Mouse (Mus musculus) right cerebral cortex, adult 2 months (tissue): ENCODE results near the gene Dao.

Experiments
- DNase-seq, 2 experiments: peaks; one replicate each; pipeline ENCODE4 v3.0.0; 2021 to 2022; ENCODE audit warnings: low spot score in 2 of 2

Gene Dao

DNA sequence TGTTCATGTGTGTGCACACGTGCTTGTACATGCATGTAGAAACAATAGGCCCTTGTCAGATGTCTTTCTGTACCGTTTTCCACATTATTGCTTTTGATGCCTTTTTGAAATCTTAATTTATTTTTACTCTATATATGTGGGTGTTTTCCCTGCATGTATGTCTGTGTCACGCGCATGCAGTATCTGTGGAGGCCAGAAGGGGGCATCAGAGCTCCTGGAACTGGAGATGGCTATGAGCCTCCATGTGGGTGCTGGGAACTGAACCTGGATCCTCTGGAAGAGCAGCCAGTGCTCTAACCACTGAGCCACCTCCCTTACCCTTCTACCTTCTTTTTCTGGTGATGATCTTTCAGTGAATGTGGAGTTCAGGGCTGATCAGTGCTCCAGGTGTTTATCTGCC lies 67.4 kb downstream of the Dao start:
- no peak for DNase-seq

DNA sequence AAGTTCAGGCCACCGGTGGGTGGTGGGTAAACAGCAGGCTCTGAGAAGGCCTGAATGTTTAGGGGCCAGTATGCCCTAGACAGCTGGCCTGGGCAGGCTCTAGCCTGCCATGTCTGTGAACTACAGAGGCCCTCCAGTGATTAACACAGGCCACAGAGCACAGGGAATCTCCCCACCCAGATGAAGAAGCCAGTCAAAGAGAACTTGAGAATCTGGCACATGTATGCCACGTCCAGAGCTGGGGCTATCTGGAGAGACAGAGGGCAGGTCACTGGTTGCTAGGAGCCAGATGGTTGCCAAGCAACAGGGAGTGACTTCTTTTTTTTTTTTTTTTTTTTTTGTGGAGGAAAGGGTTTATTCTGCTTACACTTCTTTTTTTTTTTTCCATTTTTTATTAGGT lies 68.8 kb downstream of the Dao start:
- DNase-seq = no peak
